Mouse (Mus musculus) testis, adult 2 months (tissue): ENCODE results near the gene Prcd. TPM values are rescaled to one million over a fixed set of nuclear protein-coding genes. Genes with fewer than 3 reads are reported as not detected.

Experiments used
- H3K27ac ChIP-seq: fragments of 200-500 bp; 2 replicates; pipeline ENCODE4 v1.5.1; 2012; ENCODE audit warnings: low read depth, low read length; ENCODE audit not compliant: control insufficient read depth, insufficient read depth
- H3K27me3 ChIP-seq: fragments of 200-500 bp; 2 replicates; pipeline ENCODE4 v1.6.1; 2012; ENCODE audit warnings: mild to moderate bottlenecking, low read length, moderate library complexity; ENCODE audit not compliant: control insufficient read depth, insufficient read depth
- H3K36me3 ChIP-seq: fragments of 200-500 bp; 2 replicates; pipeline ENCODE4 v1.6.1; 2012; ENCODE audit warnings: mild to moderate bottlenecking, low read length; ENCODE audit not compliant: control insufficient read depth, insufficient read depth
- H3K4me1 ChIP-seq: fragments of 200-500 bp; 2 replicates; pipeline ENCODE4 v1.6.1; 2012; ENCODE audit warnings: low read length; ENCODE audit not compliant: control insufficient read depth, insufficient read depth
- H3K4me3 ChIP-seq: fragments of 200-500 bp; 2 replicates; pipeline ENCODE4 v1.5.1; 2012; ENCODE audit warnings: low read depth, mild to moderate bottlenecking, low read length, moderate library complexity, mixed read lengths; ENCODE audit not compliant: control insufficient read depth
- CTCF ChIP-seq: fragments of 200-500 bp; IDR thresholded peaks from 2 replicates; pipeline ENCODE4 v1.5.1; 2012; ENCODE audit warnings: low read depth, mild to moderate bottlenecking, inconsistent platforms, low read length, moderate library complexity; ENCODE audit not compliant: control insufficient read depth, insufficient read depth, insufficient replicate concordance
- POLR2A ChIP-seq: fragments of 200-500 bp; IDR thresholded peaks from 2 replicates; pipeline ENCODE4 v1.6.1; 2012; ENCODE audit warnings: low read depth, mild to moderate bottlenecking, inconsistent platforms, low read length, moderate library complexity; ENCODE audit not compliant: control insufficient read depth
- polyA plus RNA-seq: library from polyadenylated mRNA; depleted of rRNA; stranded (reverse); fragments of >200 nt; gene quantifications from 2 replicates; pipeline ENCODE4 v1.2.3, GENCODE M21; 2012

Prcd gene
- polyA plus RNA-seq, 1 experiment: 7.8 TPM

DNA sequence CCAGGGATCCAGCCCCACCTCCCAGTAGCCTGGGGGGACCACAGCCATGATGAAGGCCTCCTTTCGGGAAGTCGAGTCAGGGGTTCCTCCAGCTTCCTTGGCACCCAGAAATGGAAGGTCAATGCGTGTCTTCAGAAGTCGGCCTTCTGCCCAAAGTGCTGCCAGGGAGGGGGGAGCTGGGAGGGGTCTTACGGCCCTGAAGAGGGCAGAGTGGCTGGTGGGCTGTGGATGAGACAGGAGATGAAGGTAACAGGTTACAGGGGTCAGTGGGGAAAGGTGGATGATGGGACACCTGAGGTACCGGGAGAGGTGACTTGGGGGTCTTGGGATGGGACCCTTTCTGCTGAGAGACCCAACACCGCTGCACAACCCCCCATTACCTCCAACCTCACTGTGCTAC is 6.6 kb upstream of the Prcd start:
- Histone ChIP-seq H3K4me1 (peaks cover 16% of the 10 kb centered on the region), H3K27me3 (no peaks in the 10 kb centered on the region), H3K4me3 (no peak overlapping the region), H3K27ac (no peak overlapping the region), H3K36me3 (no peaks in the 10 kb centered on the region)
- no peak for TF ChIP-seq POLR2A
- no peak for TF ChIP-seq CTCF

DNA sequence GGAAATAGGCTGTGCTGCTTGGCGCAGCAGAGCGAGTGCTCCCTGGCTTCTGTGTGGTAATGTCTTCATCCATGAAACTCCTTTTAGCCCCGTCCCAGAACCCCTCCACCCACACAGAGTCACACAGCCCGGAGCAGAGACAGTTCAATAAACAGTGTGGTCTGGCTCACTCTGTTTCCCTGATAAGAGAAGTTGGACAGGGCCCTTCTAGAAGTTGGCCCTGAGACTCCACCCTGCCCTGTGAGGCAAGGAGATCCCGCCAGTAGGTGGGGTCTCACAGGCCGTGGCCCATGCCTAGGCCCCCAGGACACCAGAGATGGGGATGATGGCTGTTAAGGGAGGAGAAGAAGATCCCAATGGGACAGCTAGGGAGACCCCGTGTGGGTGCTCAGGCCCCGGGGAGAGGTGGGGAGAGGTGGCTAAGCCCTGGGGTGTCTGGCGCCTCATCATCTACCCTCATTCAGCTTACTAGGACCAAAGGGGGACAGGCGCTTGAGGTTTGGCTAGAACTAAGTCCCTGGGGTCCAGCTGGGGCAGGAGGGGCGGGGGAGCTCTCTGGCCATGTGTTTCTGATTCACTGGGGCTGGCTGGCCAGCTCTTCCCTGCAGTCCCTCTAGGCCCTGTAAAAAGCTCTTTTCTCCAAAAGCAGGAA is 5.9 kb upstream of the Prcd start:
- no peaks in the 10 kb centered on the region for H3K27me3 ChIP-seq
- H3K4me1 ChIP-seq: peaks cover 16% of the 10 kb centered on the region
- TF ChIP-seq POLR2A (no peak), CTCF (no peak)
- H3K36me3 ChIP-seq: no peaks in the 10 kb centered on the region
- H3K27ac ChIP-seq: peak overlapping the region; percentile 12; the same call in 1 of the 2 replicates
- H3K4me3 ChIP-seq: no peak overlapping the region

DNA sequence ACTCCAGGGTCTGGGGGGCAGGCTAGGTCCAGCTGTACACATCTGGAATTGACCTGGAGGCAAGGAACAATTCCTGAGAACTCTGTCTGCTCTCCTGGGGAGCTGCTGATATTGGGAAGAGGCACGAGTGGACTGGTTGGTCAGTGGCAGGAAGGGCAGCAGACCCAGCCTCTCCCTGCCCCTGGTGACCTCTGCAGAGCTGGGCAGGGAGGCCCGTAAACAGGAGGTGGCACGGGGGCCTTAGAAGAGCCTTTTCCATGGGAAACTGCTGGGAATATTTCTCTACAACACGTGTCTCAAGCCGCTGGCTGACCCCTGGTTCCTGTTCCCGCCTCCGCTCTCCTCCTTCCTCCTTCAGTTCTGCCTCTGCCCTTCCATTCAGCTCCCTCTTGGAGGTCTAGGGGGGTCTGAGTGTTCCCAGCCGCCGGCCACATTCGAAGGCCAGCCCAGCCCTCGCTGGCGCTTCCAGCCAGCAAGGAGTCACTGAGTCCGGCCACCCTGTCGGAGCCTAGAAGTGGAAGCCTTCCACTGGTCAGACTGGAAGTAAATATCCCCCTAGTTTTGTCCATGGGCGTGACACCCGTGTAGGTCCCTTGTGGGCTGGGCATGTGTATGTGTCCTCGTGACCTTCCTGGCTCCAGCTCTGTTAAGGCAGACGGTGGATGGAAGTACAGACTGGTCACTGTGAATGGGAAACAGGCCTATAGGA is 5.0 kb upstream of the Prcd start:
- no peak overlapping the region for H3K4me3 ChIP-seq
- no peaks in the 10 kb centered on the region for H3K27me3 ChIP-seq
- TF ChIP-seq POLR2A (no peak), CTCF (no peak)
- H3K27ac ChIP-seq: peak overlapping the region; percentile 67
- H3K4me1 ChIP-seq: peaks cover 17% of the 10 kb centered on the region
- no peaks in the 10 kb centered on the region for H3K36me3 ChIP-seq

DNA sequence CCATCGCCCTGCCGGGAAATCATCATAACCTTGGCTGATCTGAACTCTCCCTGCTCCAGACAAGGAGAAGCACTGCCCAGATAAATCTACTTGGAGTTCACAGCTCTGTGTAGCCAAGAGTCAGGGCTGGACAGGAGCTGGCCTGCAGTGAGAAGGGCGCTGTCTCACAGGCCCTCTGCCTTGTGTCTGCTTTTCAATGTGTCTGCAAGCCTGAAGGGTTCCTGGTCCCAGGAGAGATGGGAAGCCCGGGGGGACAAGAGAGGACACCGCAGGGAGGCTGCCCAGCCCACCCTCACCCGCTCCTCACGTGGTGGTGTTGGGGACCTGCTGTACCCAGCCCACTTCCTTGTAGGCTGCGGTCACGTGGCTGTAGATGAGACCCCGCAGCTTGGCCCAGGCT is 4.4 kb upstream of the Prcd start:
- Histone ChIP-seq H3K27ac (peak overlapping the region; percentile 32; the same call in 1 of the 2 replicates), H3K4me3 (no peak overlapping the region), H3K36me3 (no peaks in the 10 kb centered on the region), H3K27me3 (no peaks in the 10 kb centered on the region), H3K4me1 (peaks cover 14% of the 10 kb centered on the region)
- TF ChIP-seq POLR2A (0 out of 2 replicates have a peak, but pooled peaks have one; percentile 19), CTCF (no peak)

DNA sequence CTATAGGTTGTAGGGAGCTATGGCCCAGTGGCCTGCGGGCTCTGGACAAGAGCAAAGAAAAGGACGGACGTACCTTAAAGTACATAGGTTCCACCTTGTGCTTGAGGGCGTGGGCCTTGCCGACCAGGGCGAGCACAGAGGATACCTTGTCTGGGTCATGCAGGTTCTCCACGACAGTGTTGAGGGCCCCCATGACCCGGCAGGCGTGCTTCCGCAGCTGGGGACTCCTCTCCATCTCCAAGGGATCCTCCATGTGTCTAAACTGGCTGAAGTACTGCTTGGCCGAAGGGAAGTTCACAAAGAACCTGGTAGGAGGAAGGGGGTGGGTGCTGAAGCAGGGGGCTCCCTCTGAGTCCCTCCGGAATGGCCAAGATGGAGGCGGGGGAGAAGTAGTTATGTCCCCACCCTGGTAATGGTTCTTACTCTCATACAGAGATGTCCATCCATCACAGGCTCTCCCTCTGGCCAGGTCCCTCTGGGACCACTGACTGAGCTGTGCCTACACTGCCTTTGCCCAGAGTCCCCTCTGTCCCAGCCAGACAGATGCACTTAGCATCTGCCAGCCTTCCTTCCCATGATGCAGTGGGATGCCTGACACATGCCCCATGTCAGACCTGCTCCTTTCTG is 3.5 kb upstream of the Prcd start:
- Histone ChIP-seq H3K27me3 (no peaks in the 10 kb centered on the region), H3K4me1 (peaks cover 17% of the 10 kb centered on the region)
- TF ChIP-seq CTCF: no peak
- TF ChIP-seq POLR2A: no peak

DNA sequence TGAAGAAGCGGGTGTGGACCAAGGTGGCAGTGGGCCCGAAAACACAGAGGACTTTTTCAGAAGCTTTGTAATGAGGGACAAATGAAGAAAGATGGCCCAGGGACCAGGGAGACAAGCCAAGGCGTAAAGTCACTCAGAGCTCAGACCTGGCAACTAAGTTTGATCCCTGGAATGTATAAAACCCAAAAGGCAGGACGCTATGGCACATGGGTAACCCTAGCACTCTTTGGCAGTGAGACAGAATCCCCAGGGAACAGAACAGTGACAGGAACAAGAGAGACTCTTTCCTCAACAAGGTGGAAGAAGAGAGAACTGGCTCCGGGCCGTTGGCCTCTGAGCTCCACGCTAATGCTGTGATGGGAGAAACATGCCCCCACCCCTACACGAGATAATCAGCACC is 2.5 kb upstream of the Prcd start:
- no peaks in the 10 kb centered on the region for H3K27me3 ChIP-seq
- H3K4me1 ChIP-seq: peaks cover 19% of the 10 kb centered on the region
- TF ChIP-seq CTCF (no peak), POLR2A (no peak)
- H3K36me3 ChIP-seq: no peaks in the 10 kb centered on the region
- no peak overlapping the region for H3K4me3 ChIP-seq
- no peak overlapping the region for H3K27ac ChIP-seq

More for the DNA sequence above, 3.5 kb upstream of the Prcd start:
- H3K4me3 ChIP-seq: no peak overlapping the region
- no peak overlapping the region for H3K27ac ChIP-seq
- H3K36me3 ChIP-seq: no peaks in the 10 kb centered on the region

DNA sequence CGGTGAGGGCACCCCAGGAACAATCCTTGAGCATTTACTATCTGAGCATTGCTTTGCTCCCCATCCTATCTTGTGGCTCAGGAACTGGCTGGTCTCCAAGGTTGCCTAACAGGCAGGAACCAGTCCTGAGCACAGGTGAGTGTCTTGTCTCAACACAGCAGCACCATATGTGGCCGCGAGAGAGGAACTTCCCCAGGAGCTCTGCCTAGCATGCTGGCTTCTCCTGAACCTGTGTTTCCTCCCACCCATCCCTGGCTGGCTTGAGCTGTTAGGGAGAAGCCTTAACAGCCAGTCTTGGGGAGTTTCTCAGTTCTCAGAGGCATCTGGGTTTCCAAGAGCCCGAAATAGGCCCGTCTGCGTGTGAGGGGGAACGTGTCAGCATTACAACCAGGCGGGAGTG is 2.0 kb upstream of the Prcd start:
- TF ChIP-seq POLR2A (no peak), CTCF (no peak)
- Histone ChIP-seq H3K36me3 (no peaks in the 10 kb centered on the region), H3K4me3 (no peak overlapping the region), H3K4me1 (peaks cover 19% of the 10 kb centered on the region), H3K27me3 (no peaks in the 10 kb centered on the region), H3K27ac (no peak overlapping the region)
